Mouse (Mus musculus): ENCODE results near the gene Acot7.

- TF ChIP-seq POLR2A (IDR thresholded peaks at IDR 0.05; ENCODE audit: low read depth, low read length) (no peak), CTCF (IDR thresholded peaks at IDR 0.05; ENCODE audit: extremely low read depth, insufficient read depth, insufficient read length, insufficient replicate concordance) (no peak)
These were observed 470 bp downstream of the Acot7 start for GRCm38 (mm10) chr4:152178344-152178864.
